Mouse (Mus musculus) cerebellum, postnatal 14 days (tissue): ENCODE measurements at regions not wholly inside any gene's neighbourhood (a gene's known extent, or its start where the extent isn't known, plus 50 kb on each side); places are given as distances from the start of the nearest gene placed in this dataset.

Experiments used
- DNase-seq, 2 experiments: peaks; one replicate each; pipeline ENCODE4 v3.0.0; 2021; ENCODE audit warnings: mixed read lengths in 2 of 2

DNA sequence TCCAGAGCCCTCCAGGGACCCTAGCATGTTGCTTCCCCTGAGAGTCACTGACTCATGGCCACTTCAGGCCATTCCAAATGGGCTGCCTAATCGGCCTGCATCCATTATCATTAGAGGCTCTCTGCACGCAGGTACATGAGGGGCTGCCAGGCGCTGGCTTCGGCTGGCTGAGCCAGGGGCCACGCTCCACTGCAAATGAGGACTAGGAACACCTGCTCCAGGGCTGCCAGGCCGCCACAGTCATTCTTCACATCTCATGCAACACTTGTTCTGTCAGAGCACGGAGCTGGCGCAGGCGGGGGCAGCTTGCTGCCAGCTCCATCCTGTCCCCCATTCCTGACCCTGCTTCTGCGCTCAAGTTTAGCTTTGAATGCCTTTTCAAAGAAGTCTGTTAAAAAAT lies 280.7 kb upstream of the Mki67 start:
- peak; percentile 40 to 46 for DNase-seq

DNA sequence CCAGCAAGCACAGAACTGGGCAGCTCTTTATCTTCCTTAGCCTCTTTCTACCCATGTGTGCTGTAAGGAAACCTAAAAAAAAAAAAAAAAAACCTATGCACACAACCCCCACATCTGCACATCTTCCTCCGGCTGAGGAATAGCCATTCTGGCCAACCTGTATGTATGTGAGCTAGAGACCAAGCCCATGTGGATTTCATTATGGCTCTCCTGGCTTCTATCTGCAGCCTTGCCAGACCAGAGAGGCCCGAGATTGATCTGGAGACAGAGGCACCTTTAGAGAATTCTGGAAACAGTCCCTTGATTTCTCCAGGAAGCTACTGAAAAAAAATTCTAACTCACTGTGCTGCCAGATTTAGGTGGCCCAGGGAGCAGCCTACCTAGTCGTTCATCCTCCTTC lies 281.5 kb upstream of the Mki67 start:
- DNase-seq = no peak

DNA sequence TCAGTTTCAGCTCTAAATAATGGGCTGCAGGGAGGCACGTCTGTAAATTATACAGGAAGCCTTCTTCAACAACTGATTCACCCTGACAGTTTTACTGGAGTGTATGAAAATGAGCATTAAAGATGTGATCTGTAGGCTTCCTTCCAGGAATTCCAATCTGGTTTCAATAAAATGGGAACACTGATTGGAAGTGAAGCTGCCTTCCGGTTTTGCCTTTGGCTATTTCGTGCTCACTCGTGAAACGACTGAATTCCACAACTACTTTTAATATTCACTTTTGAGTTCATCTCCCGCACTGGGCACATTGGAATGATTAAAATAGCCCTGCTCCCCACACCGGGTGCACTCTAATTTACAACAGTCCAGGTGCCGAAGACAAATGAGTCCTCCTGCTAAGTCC lies 286.2 kb upstream of the Mki67 start:
- DNase-seq = no peak

DNA sequence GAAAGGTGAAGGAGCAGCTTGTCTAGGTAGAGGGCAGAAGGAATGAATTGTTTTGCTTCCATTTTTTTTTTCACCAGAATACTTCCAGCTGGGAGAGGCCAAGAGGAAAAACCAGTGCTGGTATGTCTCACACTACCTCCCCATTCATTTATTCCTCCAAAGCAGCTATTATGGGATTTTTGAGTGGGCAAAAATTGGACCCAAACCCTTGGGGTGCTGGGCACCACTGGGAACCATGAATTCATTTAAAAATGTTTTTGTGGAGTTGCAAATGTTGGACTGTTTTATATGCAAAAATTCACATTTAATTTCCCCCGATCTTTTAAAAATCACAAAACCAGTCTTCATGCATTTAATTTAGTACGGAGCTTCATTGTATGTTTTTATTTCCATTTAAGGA lies 287.1 kb upstream of the Mki67 start:
- no peak for DNase-seq

DNA sequence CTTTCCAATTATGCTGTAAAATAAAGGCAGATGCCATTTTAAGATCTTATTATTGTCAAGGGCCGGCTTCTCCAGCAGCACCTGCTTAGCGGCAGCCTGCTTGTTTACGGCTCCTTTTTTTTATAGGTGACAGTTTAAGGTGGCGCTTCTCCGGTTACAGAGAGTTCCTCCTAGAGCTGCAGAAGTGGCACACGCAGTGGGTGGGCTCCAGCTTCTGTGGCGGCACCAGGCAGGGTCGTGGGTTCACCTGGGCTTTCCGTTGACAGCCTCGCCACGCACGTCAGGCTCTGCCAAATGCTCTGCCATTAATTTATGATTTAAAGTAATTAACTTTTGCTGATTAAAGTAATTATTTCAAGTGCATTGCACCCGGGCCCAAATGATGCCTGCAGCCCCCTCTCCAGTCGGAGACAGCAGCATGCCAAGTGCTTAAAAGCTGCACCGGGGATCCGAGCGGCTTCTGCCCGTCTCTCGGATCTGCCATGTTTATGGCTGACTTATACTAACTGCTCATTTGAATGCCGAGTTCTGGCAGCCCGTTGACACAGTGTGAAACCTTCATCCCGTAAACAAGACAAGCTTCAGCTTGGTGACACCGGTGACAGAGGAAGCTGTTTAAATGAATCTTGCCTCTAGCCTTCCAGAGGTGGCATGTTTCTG lies 291.8 kb upstream of the Mki67 start:
- DNase-seq = no peak

DNA sequence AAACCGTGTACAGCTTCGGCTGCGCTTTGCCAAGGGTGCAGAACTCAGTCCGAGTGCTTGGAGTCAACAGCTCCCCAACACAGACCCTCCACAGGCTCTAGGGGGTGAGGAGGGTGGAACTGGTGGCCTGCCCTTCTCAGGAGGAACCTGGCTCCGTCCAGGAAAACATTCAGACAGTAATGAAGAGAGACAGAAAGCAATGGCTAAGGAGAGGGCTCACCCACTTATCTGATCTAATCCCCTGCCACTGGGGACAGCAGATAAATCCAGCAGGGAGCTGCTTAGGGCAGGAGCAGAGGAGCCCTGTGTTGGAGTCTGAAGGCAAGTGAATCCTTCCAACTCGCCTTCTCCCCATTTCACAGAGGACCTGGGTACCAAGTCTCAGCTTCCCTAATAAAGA lies 292.3 kb upstream of the Mki67 start:
- no peak for DNase-seq

DNA sequence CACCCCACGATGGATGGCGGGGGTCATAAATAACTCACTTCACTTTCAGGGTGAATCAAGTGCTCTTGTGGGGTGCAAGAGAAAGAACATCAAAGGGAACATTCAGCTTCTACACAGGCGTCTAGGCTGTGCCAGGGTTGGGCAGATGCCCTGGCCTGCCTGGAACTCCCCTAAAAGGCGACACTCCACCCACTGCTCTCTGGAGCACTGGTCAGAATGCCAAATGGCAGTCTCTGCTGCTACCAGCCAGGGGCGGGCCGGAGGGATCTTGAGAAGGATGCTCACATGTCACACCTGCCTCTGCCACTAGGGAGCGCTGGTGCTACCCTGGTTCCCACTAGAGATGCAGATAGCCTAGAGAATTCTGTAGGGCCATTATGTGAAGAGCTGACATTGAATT lies 293.9 kb upstream of the Mki67 start:
- DNase-seq = peak; percentile 59 to 83

DNA sequence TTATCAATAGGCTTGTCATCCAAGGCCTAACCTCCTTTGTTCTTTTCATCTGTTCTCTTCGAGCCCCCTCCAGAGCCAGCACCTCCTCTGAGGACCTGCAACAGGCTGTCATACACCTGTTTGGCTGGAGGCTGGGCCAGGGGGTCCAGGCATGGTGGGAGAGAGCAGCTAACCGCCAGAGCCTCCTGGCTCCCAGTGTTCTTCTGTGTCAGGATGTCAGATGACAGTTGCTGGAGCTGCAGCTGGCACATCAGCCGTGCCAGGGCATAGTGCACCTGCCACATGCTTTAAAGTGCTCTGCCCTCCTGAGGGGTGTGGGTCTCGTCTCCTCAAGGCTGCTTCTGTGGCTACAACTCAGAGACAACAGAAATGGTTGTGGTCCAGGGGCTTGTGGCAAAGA lies 298.5 kb upstream of the Mki67 start:
- no peak for DNase-seq

DNA sequence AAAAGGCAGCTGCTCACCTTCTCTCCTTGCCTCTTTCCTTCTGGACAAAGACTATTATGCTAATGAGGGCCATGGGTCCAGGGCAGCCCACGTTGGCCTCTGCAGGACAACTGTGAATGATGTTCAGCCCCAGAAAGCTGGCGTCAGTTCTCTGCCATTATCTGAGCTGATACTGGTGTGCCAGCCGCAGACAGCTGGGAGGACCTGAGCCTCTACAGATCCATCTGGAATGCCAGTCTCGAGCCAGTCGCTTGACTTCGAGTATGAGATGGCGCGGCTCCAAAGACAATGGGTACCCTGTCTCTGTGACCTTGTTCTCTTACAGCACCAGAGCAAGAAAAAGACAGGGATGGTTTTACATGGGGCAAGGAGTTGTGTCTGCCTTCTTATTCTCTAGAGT lies 300.8 kb upstream of the Mki67 start:
- peak in 1 of 2 experiments; percentile 36 for DNase-seq

DNA sequence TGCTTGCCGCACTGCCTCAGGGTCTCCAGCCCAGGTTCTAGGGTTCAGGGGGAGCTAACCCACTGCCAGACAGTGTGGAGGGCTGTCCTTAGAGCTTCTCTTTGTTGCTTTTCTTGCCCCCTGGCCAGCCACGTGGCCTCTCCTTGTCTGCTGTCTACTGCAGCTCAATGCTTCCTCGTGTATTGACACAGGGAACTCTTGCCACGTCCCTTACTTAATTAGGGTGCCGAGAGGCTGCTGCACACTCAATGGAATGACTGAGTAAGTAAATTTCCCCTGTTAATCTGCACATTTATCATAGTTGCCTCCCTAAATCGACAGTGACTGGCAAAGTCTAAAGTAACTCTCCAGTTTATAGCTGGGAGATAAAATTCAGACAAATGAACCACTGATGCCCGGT lies 304.4 kb upstream of the Mki67 start:
- no peak for DNase-seq

DNA sequence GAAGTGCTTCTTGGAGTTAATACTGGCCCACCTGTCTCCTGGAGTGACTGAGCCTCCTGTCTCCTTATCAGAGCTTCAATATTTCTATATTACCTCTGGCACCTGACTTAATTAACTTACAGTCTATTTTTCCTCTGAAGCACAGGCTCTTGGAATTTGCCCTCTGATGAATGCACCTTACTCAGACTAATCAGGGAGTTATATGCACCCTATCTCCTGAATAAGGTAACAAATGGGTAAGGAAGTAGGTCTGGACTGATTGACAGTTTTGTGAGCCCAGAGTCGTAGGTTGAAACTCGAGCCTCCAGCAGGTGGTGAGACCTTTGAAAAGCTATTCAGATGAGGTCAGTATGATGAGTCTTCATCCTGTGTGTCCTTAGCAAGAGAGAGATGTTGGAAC lies 304.9 kb upstream of the Mki67 start:
- no peak for DNase-seq

DNA sequence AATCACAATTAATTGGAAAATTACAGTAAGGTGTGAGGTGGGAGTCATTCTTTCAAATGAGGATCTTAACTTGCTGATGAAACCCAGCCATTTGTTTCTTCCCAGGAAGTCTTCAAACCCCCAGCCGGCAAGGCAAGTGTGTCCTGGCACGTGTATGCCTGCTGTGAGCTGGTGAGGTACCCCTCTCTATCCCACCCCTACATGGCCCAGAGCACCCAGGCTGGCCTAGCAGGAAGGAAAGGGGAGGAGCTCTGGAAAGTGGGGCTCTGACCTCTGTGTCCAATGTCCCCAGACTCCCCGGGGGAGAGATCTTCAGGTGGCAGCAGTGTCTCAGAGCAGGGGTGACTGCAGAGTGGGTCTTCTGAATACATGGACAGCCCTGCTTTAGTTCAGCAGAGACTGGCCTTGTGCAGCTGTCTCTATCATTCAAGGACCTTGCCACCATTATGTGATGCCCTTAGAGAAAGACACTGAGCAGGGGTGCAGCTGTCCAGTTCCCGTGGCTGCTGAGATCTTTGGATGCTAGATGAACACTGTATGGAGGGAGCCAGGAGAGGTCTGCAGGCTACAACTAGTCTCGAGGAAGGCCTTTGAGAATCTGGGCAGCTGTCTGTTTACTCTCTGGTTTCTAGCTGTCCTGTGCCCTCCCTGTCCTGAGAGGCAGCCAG lies 306.8 kb upstream of the Mki67 start:
- no peak for DNase-seq

DNA sequence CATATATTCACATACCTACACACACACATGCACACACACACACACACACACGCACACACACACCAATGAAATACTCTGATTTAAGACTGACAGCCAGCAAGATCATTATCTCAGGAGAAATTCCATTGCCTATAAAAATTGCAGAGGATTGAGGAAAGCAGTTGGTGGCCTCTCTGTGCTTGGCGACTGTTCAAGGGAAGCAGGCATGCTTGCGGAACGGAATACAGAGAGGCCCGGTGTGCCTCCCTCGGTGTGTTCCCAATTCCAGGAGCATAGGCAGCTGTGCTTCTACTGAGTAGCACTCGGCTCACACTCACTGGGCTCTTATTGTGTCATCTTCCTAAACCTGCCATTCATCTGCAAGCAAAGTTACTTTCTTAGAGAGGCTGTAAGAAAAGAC lies 310.3 kb upstream of the Mki67 start:
- DNase-seq = no peak

DNA sequence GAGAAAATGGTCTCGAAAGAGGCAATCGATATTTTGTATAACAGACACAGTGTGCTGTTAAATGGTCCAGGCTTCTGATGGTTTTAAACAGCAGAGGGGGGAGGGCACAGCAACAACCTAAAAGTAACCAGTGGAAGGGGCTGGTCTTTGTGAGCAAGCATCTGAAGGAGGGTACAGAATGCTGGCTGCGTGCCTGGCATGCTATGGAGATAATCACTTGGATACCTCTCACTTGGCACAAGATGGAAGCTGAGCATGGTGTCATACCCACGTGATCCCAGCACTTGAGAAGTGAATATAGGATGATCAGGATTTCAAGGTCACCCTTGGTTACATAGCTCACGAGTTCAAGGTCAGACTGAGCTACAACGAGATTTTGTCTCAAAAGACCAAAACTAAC lies 315.9 kb upstream of the Mki67 start:
- DNase-seq = no peak

DNA sequence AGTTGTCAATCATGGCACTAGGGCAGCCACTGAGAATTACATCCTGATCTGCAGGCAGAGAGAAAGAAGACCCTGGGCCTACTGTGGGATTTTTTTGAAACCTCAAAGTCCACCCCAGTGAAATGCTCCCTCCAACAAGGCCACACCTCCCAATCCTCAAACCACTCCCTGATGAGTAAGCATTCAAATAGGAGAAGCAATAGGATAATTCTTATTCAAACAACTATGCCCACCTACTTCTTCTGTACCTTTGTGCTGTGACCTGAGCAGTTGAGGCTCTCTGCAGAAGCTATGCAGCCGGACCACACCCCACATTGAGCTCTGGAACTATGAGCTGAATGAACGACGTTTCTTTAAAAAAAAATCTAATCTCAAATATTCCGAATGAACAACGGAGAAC lies 317.4 kb upstream of the Mki67 start:
- DNase-seq = no peak

DNA sequence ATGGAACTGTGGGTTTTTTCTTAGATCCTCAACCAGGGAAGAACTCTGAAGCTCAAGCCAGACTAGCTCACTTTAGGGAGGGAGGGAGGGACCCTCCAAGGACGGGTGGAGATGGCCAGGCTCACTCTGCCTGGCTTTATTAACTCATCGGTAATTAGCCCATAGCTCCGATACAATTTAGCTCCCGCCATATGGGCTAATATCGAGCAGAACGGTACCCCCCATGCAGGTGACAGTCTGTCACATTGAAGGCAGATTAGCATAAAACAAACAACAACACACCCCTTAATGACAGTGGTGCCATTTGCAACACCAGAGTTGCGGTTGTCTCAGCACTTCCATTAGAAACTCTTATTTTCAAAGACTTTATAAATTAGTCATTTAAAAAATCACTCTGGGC lies 319.6 kb upstream of the Mki67 start:
- DNase-seq = no peak

DNA sequence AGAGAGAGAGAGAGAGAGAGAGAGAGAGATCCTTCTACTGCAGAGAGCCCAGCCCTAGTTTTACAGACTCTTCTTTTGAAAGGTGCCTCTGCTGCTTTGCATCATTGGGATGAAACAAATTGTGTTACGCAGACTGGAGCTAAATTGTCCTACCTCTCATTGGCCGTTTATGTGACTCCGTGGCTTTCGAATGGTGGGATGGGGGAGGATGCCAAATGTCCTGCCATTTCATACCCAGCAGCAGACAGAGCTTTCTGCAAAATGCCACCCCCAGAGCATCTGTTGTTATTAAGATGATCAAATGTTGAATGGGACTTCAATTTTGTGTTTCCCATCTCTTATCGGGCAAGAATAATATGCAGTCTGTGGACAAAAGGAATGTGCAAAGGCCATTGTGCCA lies 321.9 kb upstream of the Mki67 start:
- DNase-seq = no peak

DNA sequence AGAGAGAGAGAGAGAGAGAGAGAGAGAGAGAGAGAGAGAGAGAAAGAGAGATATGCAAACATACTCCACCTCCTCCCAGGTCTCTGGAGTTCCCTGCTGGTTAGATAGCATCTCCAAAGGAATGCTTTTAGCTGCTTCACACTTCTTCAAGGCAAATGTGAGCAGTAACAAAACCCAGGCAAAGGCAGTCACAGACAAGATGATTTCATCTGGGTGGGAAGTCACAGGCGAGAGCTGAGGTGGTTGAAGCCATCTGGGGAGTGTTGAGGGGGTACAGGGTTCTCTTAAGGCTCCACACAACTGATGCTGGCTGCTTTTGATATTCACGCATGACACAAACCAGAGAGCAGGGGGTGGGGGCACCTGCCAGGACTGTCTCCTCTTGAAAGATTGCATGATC lies 322.7 kb upstream of the Mki67 start:
- no peak for DNase-seq

DNA sequence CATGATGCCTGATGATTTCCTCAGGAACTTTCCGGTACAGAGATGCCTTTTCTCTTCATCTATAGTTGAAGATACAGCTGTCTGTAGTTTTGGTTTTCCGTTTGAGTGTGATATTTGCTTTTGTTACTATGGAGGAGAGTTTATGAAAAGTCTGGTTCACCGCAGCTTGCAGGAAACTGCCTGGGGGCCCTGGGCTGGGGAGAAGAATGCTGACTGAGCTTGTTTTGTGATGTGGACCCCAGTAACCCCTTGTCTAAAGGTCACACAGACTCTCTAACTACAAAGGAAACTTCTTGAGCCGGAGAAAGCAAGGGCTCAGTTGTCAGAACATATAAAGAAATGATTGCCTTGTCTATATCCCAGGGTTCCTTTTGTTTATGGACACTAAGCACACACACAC lies 325.8 kb upstream of the Mki67 start:
- no peak for DNase-seq

DNA sequence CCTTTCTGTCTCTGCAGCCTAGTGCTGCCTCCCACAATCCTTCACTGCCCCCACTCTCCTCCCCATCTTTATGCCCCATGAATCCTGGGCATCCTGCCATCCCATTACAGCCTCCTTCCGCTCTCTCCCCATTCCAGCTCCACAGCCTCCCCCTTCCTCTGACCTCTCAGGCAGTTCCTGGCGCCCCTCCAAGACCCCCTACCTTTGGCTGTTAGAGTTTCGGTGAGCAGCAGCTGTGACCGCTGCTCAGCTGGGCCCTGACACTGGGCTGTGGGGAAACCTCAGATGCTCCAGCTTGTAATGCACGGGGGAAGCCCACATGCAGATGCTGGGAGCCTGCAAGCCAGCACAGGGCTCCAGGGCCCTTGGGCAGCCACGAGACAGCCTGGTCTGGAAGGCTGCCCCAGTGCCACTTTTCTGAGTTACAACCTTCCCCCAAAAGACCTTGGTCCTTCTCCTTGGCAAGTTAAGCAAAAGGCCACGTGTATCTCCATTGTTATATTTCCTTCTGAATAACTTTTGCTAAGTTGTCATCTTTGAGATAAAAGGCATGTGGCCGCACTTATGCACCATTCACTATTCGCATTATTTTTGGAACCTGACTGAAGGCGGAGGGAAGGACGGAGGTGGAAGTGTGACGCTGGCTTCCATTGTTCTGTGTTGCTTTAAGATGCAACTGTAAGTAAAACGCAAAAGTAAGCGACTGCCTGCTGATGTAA lies 330.6 kb upstream of the Mki67 start:
- peak; percentile 66 to 80 for DNase-seq

DNA sequence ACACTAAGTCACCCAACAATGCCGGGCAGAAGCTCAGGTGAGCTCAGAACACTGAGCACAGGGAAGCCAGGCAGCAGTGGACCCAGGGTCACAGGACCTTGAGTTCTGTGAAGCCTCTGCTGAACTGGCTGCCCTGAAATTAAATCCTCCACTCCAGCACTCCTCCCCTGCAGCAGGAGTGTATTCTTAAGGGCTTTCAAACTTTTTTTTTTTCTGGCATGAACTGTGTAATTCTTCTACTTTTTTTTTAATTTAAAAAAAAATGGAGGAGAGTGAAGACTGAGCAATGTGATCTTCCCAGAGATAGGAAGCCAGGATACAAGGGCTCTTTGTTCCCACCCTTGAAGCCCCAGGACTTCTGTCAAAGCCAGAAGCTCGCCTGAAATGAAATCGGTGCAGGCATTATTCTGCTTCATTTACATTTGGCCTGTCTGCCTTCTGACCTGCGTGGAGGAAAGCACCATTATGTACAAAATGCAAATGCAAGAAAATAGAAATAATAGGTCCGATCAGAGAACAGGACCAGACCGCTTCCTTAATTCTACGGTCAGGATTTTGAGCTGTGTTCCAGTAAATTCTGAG lies 331.3 kb upstream of the Mki67 start:
- DNase-seq = no peak

DNA sequence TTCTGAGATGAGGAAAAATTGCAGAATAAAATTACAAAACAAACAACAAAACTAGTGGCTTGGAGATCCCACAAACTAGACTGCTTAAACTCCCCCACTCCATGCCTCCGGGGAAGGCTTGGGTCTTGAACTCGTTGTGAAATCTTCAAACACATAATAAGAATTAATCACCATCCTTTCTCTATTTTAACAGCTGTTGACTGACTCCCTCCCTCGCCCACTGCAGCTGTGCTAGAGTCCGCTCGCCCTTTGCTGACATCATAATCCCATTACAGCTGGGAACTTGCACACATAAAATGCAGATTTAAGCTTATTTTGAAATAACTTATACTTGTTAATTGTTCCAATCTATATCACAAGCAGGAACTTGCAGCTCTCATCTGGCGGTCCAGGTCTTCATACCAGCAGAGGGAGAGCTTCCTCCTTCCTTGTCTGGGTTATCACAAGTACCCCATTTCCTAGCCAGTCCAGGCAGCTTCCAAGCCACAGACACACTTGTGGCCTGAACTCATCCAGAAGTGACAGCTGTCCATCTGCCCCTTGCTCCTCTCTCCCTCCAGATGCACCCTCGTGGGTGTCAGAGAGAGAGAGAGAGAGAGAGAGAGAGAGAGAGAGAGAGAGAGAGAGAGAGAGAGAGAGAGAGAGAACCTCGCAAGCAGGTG lies 332.9 kb upstream of the Mki67 start:
- no peak for DNase-seq

DNA sequence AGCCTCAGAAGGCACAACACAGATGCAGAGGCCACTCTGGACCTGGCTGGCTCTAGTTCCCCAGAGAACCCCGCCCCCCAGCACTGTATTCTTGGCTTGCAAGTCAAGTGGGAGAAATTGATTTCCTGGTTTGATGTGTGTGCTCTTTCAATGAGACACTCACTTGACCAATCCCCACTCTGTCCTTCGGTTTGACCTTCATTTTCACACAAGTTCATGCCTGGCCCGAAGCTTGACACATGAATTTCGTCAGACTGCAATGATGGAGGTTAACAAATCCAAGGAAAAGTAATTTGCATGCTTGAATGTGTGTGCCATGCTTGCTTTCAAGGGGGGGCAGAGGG lies 333.4 kb upstream of the Mki67 start:
- no peak for DNase-seq

DNA sequence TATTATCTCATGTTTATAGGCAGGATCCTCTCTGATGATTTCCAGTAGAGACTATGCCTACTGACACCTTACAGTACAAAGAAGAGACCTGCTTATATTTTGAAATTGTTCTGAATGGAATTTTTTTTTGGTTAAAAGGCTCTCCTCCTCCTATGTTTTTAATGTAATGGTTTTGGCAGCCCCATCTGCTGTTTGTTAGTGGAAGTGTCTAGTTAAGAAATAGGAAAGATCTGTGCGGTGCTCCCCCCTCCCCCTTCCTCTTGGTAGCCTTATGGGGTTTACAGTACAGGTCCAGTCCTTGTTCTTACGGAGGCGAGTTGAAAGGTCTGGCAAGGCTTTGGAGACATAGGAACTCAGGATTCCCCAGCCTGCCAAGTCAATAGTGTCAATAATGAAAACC lies 334.0 kb upstream of the Mki67 start:
- peak in 1 of 2 experiments; percentile 10 for DNase-seq
